Mouse (Mus musculus): ENCODE measurements around the gene Stx12.
"Not testable (repeated sequence)": the region's sequence is repeated elsewhere in the genome, so short reads cannot be mapped to it uniquely, and the experiment has no call there.

- TF ChIP-seq FOSL1 (IDR thresholded peaks at IDR 0.05; ENCODE audit: insufficient read depth, low read length, poor library complexity, severe bottlenecking); USF1 (IDR thresholded peaks at IDR 0.05; ENCODE audit: low read depth); CTCF (IDR thresholded peaks at IDR 0.05; ENCODE audit: control insufficient read depth, insufficient read depth, insufficient read length): not testable (repeated sequence)
Observed at GRCm38 (mm10) chr4:132926520-132926919, 42.2 kb upstream of the Stx12 start.

Measured in C2C12 (cell line).